Mouse (Mus musculus): ENCODE measurements at regions not wholly inside any gene's neighbourhood (a gene's known extent, or its start where the extent isn't known, plus 50 kb on each side); places are given as distances from the start of the nearest gene placed in this dataset.
A peak's percentile ranks its signal among the peaks of the same experiment; 100 is the strongest.

DNA sequence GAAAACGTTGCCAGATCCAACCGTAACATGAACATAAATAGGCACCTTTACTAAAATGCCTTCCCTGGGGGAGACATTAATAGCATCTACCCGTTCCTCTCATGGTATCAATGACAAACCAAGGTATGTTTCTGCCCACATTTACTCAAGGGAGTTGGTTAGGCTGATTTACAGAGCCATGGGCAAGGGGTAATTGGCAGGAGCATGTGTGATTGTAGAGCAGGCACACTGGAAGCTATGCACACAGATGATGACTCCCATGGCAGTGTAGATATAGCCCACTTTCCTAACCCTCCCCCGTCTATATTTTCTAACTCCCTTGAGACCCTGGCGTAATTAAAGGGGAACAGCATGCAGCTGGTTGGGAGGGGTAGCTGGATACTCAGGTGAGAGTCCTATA is 183.6 kb upstream of the Mki67 start:
- Histone ChIP-seq H3K4me3 (no peak overlapping the region), H3K9ac (no peak overlapping the region), H3K4me2 (replicated peaks) (no peak overlapping the region), H3K36me3 (no peaks in the 10 kb centered on the region), H3K27ac (no peak overlapping the region), H3K4me1 (peaks cover 15% of the 10 kb centered on the region; the same call in 1 of the 2 replicates), H3K27me3 (no peaks in the 10 kb centered on the region), H3K9me3 (no peaks in the 10 kb centered on the region)
- WGBS, result 77% methylated on average over 5 of the region's 5 CpGs
- no peak for ATAC-seq (ENCODE audit: insufficient number of reproducible peaks, insufficient read depth, low FRiP score, low TSS enrichment)

DNA sequence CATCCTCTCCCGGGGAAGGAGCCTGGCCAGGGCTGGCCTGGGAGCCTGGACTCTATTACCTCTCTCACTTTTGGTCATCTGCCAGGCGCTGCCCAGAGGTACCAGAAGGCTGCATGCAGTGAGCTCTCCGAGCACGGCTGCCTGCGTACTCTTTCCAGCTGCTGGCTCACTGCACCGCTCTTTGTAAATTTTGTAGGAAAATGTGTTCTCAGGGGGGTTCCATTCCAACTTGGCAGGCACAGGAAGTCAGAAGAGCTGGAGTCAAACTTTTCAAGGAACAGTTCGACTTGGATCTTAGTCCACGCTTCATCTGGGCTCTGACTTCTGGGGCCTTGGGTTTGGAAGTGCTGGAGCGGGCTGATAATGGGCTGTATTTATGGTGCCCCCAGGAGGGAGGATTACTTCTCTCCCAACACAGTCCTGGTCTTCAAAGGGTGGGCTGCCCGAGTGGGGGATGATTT is 184.7 kb upstream of the Mki67 start:
- ATAC-seq (ENCODE audit: insufficient number of reproducible peaks, insufficient read depth, low FRiP score, low TSS enrichment), result no peak
- WGBS, result 49% methylated on average over 10 of the region's 10 CpGs
- Histone ChIP-seq H3K4me1 (peaks cover 15% of the 10 kb centered on the region; the same call in 1 of the 2 replicates), H3K9ac (no peak overlapping the region), H3K36me3 (no peaks in the 10 kb centered on the region), H3K27me3 (no peaks in the 10 kb centered on the region), H3K4me3 (no peak overlapping the region), H3K9me3 (no peaks in the 10 kb centered on the region), H3K4me2 (replicated peaks) (no peak overlapping the region), H3K27ac (peak overlapping the region; percentile 4; the same call in 1 of the 2 replicates)

DNA sequence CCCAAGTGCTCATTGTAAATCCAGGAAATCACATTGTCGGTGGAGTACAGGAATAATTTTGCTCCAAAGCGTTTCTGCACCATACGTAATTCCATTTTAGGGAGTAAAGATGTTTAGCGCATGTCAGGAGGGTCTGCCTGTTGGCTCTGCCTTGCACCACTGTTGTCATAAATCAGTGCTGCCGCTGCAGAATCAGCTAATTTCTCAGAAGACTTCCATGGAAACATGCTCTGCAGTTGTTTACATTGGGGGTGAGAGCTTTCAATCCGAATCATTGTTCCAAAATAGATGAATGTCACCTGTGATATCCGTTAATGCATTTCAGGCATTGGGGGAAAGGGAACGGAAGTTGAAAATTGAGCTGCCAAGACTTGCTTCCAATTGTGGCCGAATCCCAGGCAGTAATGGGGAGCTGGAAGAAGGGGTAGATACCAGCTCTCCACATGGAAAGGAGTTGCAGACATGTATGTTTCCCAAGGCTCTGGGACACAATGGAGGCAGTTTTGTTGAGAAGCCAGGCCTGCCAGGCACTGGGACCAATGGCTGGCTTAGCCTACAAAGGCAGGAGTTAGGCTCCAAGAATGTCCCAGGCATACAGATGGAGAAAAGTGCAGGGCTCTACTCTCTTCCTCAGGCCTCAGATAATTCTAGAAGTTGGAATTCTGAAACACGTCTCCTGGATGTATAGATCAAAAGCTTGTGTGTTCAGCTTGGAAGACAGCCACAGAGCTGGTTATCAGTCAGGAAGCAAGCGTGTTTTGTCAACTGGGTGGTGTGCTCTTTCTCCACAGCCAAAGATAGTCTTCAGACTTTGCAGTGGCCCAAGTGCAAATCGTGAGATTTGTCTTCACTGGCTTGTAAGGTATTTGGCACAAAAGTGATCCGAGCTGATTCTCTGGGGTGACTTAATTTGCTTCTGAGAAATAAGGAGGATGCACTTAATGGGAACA is 186.2 kb upstream of the Mki67 start:
- Histone ChIP-seq H3K4me2 (replicated peaks) (no peak overlapping the region), H3K4me1 (peaks cover 15% of the 10 kb centered on the region; the same call in 1 of the 2 replicates), H3K9ac (no peak overlapping the region), H3K27ac (peak overlapping the region; percentile 25; the same call in 1 of the 2 replicates), H3K4me3 (no peak overlapping the region), H3K9me3 (no peaks in the 10 kb centered on the region), H3K36me3 (no peaks in the 10 kb centered on the region), H3K27me3 (no peaks in the 10 kb centered on the region)
- ATAC-seq (ENCODE audit: insufficient number of reproducible peaks, insufficient read depth, low FRiP score, low TSS enrichment), result no peak
- WGBS, result 68% methylated on average over 13 of the region's 13 CpGs

DNA sequence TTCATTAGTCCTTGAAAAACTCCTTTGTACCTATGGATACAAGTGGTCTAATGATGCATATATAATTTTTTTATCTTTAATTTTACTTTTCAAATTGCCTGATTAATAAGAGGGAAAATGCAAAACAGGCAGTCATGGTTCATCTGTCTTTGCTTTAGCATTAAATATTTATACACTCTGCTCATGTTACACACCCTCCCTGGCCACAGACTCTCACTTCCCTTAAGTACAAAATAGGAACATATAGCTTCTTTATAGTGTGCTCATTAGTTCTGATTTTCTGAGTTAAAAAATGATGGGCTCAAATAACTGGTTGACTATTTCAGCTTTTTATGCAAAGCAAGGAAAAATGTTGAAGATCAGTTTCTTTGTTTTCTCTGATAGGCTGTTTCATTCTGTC is 195.2 kb upstream of the Mki67 start:
- Histone ChIP-seq H3K36me3 (no peaks in the 10 kb centered on the region), H3K4me1 (peaks cover 8% of the 10 kb centered on the region; the same call in 1 of the 2 replicates), H3K9me3 (no peaks in the 10 kb centered on the region), H3K27ac (no peak overlapping the region), H3K4me3 (no peak overlapping the region), H3K9ac (no peak overlapping the region), H3K4me2 (replicated peaks) (no peak overlapping the region), H3K27me3 (no peaks in the 10 kb centered on the region)
- ATAC-seq (ENCODE audit: insufficient number of reproducible peaks, insufficient read depth, low FRiP score, low TSS enrichment), result no peak

DNA sequence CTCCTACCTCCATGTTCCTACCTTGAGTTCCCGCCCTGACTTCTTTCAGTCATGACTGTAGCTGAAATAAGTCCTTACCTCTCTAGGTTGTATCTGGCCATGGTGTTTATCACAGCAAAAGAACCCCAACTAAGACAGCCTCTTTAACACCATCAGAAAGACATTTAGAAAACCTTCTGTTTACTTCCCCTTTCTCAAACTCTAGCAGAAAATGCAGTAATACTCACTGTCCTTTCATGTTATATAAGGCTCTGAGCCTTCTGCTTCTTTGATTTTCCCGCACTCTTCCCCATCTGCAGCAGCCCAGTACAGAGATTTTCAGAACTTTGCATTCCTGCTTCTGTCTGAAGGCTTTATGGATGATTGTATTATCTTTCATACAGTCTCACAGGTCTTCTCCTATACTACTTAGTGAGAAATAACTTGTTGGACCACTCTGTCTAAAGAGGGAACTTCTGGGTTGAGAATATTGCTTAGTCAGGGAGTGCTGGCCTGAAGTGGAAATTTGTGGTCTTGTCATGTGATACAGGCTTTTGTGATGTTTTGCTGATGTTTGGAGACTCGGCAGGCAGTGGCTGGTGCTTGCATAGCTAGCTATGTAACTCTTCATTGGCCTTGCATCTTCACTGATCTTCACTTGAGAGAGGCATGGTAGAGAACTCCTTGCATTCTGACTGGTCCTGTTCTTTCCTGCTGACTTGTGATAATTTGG is 197.9 kb upstream of the Mki67 start:
- ATAC-seq (ENCODE audit: insufficient number of reproducible peaks, insufficient read depth, low FRiP score, low TSS enrichment), result no peak

DNA sequence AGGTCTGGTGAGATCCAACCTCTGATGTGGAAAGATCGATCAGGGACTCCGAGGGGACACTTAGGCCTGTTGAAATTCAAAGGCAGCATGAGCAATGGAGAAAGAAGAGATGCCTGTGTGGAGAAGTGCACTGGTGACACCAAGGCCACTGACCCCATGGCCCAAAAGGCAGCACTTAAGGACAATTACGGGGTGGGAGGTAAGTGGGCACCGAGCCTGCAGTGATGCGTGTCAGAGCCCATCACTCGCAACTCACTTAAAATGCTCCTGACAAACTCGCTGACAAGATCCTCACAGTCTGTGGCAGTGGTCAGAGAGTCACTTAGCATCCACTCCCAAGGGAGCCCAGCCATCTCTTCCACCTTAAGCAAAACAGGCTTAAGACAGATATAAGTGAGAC is 207.7 kb upstream of the Mki67 start:
- Histone ChIP-seq H3K9me3 (no peaks in the 10 kb centered on the region), H3K27me3 (no peaks in the 10 kb centered on the region), H3K36me3 (no peaks in the 10 kb centered on the region), H3K4me1 (no peaks in the 10 kb centered on the region), H3K4me3 (no peak overlapping the region), H3K9ac (no peak overlapping the region), H3K27ac (no peak overlapping the region), H3K4me2 (replicated peaks) (no peak overlapping the region)
- no peak for ATAC-seq (ENCODE audit: insufficient number of reproducible peaks, insufficient read depth, low FRiP score, low TSS enrichment)
- 64% methylated on average over 7 of the region's 7 CpGs for WGBS

More for the DNA sequence above, 197.9 kb upstream of the Mki67 start:
- WGBS, result 84% methylated on average over 3 of the region's 3 CpGs
- Histone ChIP-seq H3K36me3 (no peaks in the 10 kb centered on the region), H3K9me3 (no peaks in the 10 kb centered on the region), H3K27ac (no peak overlapping the region), H3K4me1 (peaks cover 8% of the 10 kb centered on the region; the same call in 1 of the 2 replicates), H3K9ac (no peak overlapping the region), H3K4me2 (replicated peaks) (no peak overlapping the region), H3K27me3 (no peaks in the 10 kb centered on the region), H3K4me3 (no peak overlapping the region)

DNA sequence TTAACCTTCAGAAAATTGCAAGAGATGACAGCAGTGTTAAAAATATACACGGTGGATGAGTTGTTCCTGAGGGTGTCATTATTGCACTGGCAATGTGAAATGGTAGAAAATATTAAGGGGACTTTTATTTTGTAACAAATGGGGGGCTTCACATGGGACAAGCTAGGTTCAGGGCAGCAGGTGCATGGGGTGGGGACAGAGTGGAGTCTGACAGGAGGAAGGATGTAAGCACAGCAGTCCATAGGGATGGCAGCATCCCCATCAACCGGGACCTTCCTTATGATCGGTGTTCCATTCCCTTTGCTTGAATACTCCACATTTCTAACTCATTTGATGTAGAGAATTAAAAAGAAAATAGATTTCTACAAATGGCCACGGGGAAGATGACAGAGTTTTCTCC is 208.5 kb upstream of the Mki67 start:
- H3K27me3 ChIP-seq, result no peaks in the 10 kb centered on the region
- WGBS, result 83% methylated on average over 4 of the region's 4 CpGs
- no peaks in the 10 kb centered on the region for H3K4me1 ChIP-seq
- no peaks in the 10 kb centered on the region for H3K36me3 ChIP-seq
- H3K9ac ChIP-seq, result no peak overlapping the region
- H3K27ac ChIP-seq, result no peak overlapping the region
- H3K9me3 ChIP-seq, result no peaks in the 10 kb centered on the region
- H3K4me2 ChIP-seq (replicated peaks), result no peak overlapping the region
- H3K4me3 ChIP-seq, result no peak overlapping the region
- ATAC-seq (ENCODE audit: insufficient number of reproducible peaks, insufficient read depth, low FRiP score, low TSS enrichment), result no peak

DNA sequence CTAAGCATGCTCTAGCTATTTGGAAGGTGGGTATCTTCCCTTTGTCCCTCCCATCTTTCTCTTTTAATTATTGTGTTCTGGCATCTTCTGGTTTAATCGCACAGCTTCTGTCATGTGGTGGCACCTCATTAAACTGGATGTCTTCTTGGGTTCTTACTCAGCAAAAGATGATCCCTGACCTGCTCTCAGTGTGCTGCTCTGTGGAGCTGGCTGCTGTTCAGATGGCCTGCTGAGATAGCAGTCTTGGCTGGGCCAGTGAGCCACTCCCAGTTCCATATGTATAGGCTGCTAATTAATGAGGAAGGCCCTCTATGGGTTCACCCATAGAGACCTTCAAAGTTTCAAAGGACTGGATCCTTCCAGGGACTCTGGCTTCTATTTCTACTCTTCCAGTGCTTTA is 213.9 kb upstream of the Mki67 start:
- Histone ChIP-seq H3K27me3 (no peaks in the 10 kb centered on the region), H3K9ac (no peak overlapping the region), H3K4me1 (peaks cover 6% of the 10 kb centered on the region), H3K4me2 (replicated peaks) (no peak overlapping the region), H3K36me3 (no peaks in the 10 kb centered on the region), H3K27ac (no peak overlapping the region), H3K9me3 (0 out of 2 replicates have a peak, but pooled peaks cover 2% of the 10 kb centered on the region), H3K4me3 (no peak overlapping the region)
- 86% methylated on average over 1 of the region's 1 CpGs for WGBS
- ATAC-seq (ENCODE audit: insufficient number of reproducible peaks, insufficient read depth, low FRiP score, low TSS enrichment), result no peak

DNA sequence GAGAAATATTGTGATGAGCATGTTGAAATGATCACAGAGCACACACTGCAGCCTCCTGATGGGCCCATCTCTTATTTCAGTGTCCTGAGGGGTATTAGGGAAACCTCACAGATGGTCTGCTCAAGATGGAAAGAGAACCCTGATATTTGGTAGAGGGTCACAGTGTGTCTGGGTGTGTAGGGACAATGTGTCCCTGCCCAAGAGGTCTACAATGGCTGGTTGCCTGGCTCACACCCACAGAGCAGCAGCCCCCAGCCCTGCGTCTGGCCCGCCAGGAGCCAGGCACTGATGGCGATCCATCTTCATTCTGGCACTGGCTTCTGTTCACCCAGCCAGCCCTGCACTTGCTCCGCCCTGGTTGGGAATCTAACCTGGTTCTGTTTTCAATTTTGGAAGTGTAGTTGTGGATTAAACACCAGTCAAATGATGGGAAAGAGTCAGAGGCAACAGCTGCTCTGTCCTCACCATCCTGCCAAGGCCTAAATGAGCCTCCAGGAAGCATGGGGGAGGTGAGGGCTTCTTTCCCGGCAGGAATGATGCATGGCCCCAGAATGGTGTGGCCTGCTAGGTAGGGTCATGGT is 216.5 kb upstream of the Mki67 start:
- peak; percentile 22; the same call in 1 of the 2 replicates for ATAC-seq (ENCODE audit: insufficient number of reproducible peaks, insufficient read depth, low FRiP score, low TSS enrichment)
- no peak overlapping the region for H3K4me2 ChIP-seq (replicated peaks)
- H3K4me3 ChIP-seq, result no peak overlapping the region
- no peaks in the 10 kb centered on the region for H3K36me3 ChIP-seq
- H3K9ac ChIP-seq, result no peak overlapping the region
- H3K27ac ChIP-seq, result no peak overlapping the region
- no peaks in the 10 kb centered on the region for H3K27me3 ChIP-seq
- H3K9me3 ChIP-seq, result 0 out of 2 replicates have a peak, but pooled peaks cover 2% of the 10 kb centered on the region
- 48% methylated on average over 5 of the region's 5 CpGs for WGBS
- H3K4me1 ChIP-seq, result peaks cover 6% of the 10 kb centered on the region

DNA sequence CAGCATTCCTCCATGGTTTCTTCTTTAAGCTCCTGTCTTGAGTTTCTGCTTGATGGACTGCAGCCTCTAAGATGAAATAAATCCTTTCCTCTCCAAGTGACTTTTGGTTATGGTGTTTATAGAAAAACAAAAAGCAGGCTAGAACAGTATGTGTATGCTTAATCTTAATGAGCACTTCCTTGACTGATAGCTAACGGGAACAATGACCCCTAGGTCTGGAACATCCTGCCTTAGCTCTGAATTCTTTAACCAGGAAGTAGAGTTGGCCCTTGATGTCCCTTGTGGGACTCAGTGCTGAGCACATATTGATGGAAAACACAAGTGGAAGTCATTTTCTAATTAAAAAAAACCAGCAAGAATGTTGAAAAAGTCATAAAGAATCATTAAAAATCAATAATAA is 219.0 kb upstream of the Mki67 start:
- Histone ChIP-seq H3K4me1 (peaks cover 6% of the 10 kb centered on the region), H3K36me3 (no peaks in the 10 kb centered on the region), H3K9me3 (0 out of 2 replicates have a peak, but pooled peaks cover 2% of the 10 kb centered on the region), H3K9ac (no peak overlapping the region), H3K4me3 (no peak overlapping the region), H3K27ac (no peak overlapping the region), H3K4me2 (replicated peaks) (no peak overlapping the region), H3K27me3 (no peaks in the 10 kb centered on the region)
- ATAC-seq (ENCODE audit: insufficient number of reproducible peaks, insufficient read depth, low FRiP score, low TSS enrichment), result no peak
- WGBS, result 50% methylated on average over 1 of the region's 1 CpGs

DNA sequence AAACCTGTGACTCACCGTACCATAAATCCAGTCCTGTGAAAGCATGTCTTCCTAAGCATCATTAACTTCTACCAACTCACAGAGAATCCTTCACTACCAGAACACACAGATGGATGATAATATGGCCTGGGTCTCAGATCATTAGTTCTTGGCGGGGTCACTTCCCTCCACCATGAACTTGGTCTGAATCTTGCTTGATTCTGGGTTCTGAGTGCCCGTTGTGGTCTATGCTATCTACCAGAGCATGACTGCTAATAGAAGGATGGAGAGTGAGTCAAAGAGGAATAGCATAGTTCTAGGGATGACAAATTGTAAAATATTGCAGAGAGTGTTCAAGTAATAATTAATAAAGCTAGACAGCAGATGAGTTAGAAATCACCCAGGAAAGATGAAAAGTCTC is 221.3 kb upstream of the Mki67 start:
- Histone ChIP-seq H3K36me3 (no peaks in the 10 kb centered on the region), H3K4me3 (no peak overlapping the region), H3K4me2 (replicated peaks) (no peak overlapping the region), H3K9ac (no peak overlapping the region), H3K27ac (no peak overlapping the region), H3K9me3 (0 out of 2 replicates have a peak, but pooled peaks cover 2% of the 10 kb centered on the region), H3K4me1 (peaks cover 6% of the 10 kb centered on the region; the same call in 1 of the 2 replicates), H3K27me3 (no peaks in the 10 kb centered on the region)
- WGBS, result 87% methylated on average over 3 of the region's 3 CpGs
- no peak for ATAC-seq (ENCODE audit: insufficient number of reproducible peaks, insufficient read depth, low FRiP score, low TSS enrichment)
